ENCODE assay signal across 11 mouse cellular contexts in genomic region chr8:114932071-114932630, GRCm38 (mm10).
DNase-seq lines count a peak whose midpoint lies in the region; ATAC-seq lines count a peak whose summit lies in the region.
"Had no signal": no experiment of that assay in that cellular context is flagged by ENCODE, and none has a peak within 500 bp of the region (broad histone marks: within the 10 kb centered on the region; RNA-seq: fewer than 3 reads in every experiment).

No protein-coding gene starts in this region.

- 24% methylated on average over 18 of the region's 18 CpGs for WGBS in neural tube, embryonic 11.5 days
- WGBS in hindbrain, embryonic 10.5 days = 19% methylated on average over 18 of the region's 18 CpGs
- 6% methylated on average over 18 of the region's 18 CpGs for WGBS in midbrain, embryonic 14.5 days

- peak overlapping the region; percentile 30 for H3K4me2 ChIP-seq in neural tube, embryonic 11.5 days (ENCODE audit: low read depth)
- H3K4me2 ChIP-seq in midbrain, embryonic 14.5 days (ENCODE audit: low read length) = peak overlapping the region; percentile 39

- H3K4me1 ChIP-seq in neural tube, embryonic 11.5 days (ENCODE audit: control insufficient read depth, insufficient read depth, low read length) = peaks cover 5% of the 10 kb centered on the region
- H3K4me1 ChIP-seq in hindbrain, embryonic 10.5 days (replicated peaks) = peaks cover 50% of the 10 kb centered on the region
- H3K4me1 ChIP-seq in midbrain, embryonic 14.5 days (ENCODE audit: control insufficient read depth, insufficient read depth, low read length) = peaks cover 12% of the 10 kb centered on the region; the same call in 1 of the 2 replicates

- no peak overlapping the region for H3K27ac ChIP-seq in neural tube, embryonic 11.5 days (ENCODE audit: low read depth, low read length)
- peak overlapping the region; percentile 76 for H3K27ac ChIP-seq in hindbrain, embryonic 10.5 days
- H3K27ac ChIP-seq in midbrain, embryonic 14.5 days (replicated peaks; ENCODE audit: low read depth, low read length) = no peak overlapping the region
- H3K27ac ChIP-seq: macrophage had no signal

- H3K9ac ChIP-seq in neural tube, embryonic 11.5 days (ENCODE audit: low read length) = no peak overlapping the region
- no peak overlapping the region for H3K9ac ChIP-seq in midbrain, embryonic 14.5 days (replicated peaks; ENCODE audit: low read length)

- H3K4me3 ChIP-seq in neural tube, embryonic 11.5 days (ENCODE audit: low read depth, low read length) = no peak overlapping the region
- H3K4me3 ChIP-seq in hindbrain, embryonic 10.5 days = peak overlapping the region; percentile 26
- no peak overlapping the region for H3K4me3 ChIP-seq in midbrain, embryonic 14.5 days (replicated peaks; ENCODE audit: low read depth, low read length)

- no peaks in the 10 kb centered on the region for H3K27me3 ChIP-seq in neural tube, embryonic 11.5 days (ENCODE audit: control insufficient read depth, insufficient read depth, low read length)
- H3K27me3 ChIP-seq in hindbrain, embryonic 10.5 days (ENCODE audit: insufficient read depth, poor library complexity, severe bottlenecking) = peaks cover 37% of the 10 kb centered on the region
- H3K27me3 ChIP-seq in midbrain, embryonic 14.5 days (ENCODE audit: control insufficient read depth, insufficient read depth, low read length) = 0 out of 2 replicates have a peak, but pooled peaks cover 6% of the 10 kb centered on the region

- no peak for DNase-seq in neural tube, embryonic 11.5 days (ENCODE audit: low spot score)
- no peak for DNase-seq in neural tube, embryonic 10.5 days (ENCODE audit: extremely low spot score, low spot score)
- peak; percentile 34 for DNase-seq in hindbrain, embryonic 10.5 days (ENCODE audit: low spot score)
- peak; percentile 39 for DNase-seq in midbrain, embryonic 14.5 days
- no peak for DNase-seq in adrenal gland, adult (ENCODE audit: inconsistent age in 2 of 2, low spot score in 1 of 2)
- no peak for DNase-seq in gastrocnemius, postnatal 25 days
- DNase-seq: heart, adult 11 months; kidney, adult 9 months; thymus, postnatal 25 days had no signal

- 0 out of 2 replicates have a peak, but pooled peaks have one; percentile 9 for ATAC-seq in neural tube, embryonic 11.5 days (ENCODE audit: insufficient read depth, low FRiP score, low TSS enrichment)
- no peak for ATAC-seq in midbrain, embryonic 14.5 days (ENCODE audit: low FRiP score, low TSS enrichment)
- no peak for ATAC-seq in cerebellum, adult (ENCODE audit: insufficient number of reproducible peaks, low FRiP score, low TSS enrichment)

- H3K9me3 ChIP-seq in neural tube, embryonic 11.5 days (ENCODE audit: control insufficient read depth, low read length) = no peaks in the 10 kb centered on the region
- no peaks in the 10 kb centered on the region for H3K9me3 ChIP-seq in hindbrain, embryonic 10.5 days
- H3K9me3 ChIP-seq in midbrain, embryonic 14.5 days (ENCODE audit: control insufficient read depth, low read length) = no peaks in the 10 kb centered on the region

- no peaks in the 10 kb centered on the region for H3K36me3 ChIP-seq in neural tube, embryonic 11.5 days (ENCODE audit: control insufficient read depth, insufficient read depth, low read length)
- H3K36me3 ChIP-seq in hindbrain, embryonic 10.5 days = no peaks in the 10 kb centered on the region
- H3K36me3 ChIP-seq in midbrain, embryonic 14.5 days (ENCODE audit: control insufficient read depth, insufficient read depth, low read length) = no peaks in the 10 kb centered on the region

Comparison
In these comparisons a context has a peak if more than half of its experiments do, and no peak if none do; other contexts are left out.
1. DNase-seq: peak in hindbrain, embryonic 10.5 days (single experiment) and midbrain, embryonic 14.5 days (single experiment); none in neural tube, embryonic 11.5 days (single experiment), neural tube, embryonic 10.5 days (single experiment), adrenal gland, adult (0 of 2) and gastrocnemius, postnatal 25 days (single experiment).